Mouse (Mus musculus) kidney, adult 2 months (tissue): Measurements from ENCODE around the gene Gm21964. TPM values are rescaled to one million over a fixed set of nuclear protein-coding genes. Genes with fewer than 3 reads are reported as not detected.

ENCODE experiments used
- DNase-seq: peaks from one replicate; pipeline ENCODE4 v3.0.0; 2021
- H3K27ac ChIP-seq: fragments of 200-500 bp; 2 replicates; pipeline ENCODE4 v1.5.1; 2012; ENCODE audit warnings: low read depth, low read length, control low read depth, inconsistent platforms; ENCODE audit not compliant: insufficient read depth
- H3K27me3 ChIP-seq: fragments of 200-500 bp; replicated peaks from 2 replicates; pipeline ENCODE4 v1.6.1; 2012; ENCODE audit warnings: mild to moderate bottlenecking, moderate library complexity, low read length, inconsistent platforms; ENCODE audit not compliant: control insufficient read depth, insufficient read depth
- H3K36me3 ChIP-seq: fragments of 200-500 bp; 2 replicates; pipeline ENCODE4 v1.6.1; 2012; ENCODE audit warnings: mild to moderate bottlenecking, moderate library complexity, low read length, inconsistent platforms; ENCODE audit not compliant: control insufficient read depth, insufficient read depth
- H3K4me1 ChIP-seq: fragments of 200-500 bp; 2 replicates; pipeline ENCODE4 v1.6.1; 2011; ENCODE audit warnings: low read length; ENCODE audit not compliant: control insufficient read depth, insufficient read depth
- H3K4me3 ChIP-seq: fragments of 200-500 bp; 2 replicates; pipeline ENCODE4 v1.5.1; 2011; ENCODE audit warnings: mild to moderate bottlenecking, low read depth, low read length, control low read depth; ENCODE audit not compliant: insufficient read depth
- CTCF ChIP-seq: fragments of 200-500 bp; conservative IDR thresholded peaks from 2 replicates; pipeline ENCODE4 v1.5.1; 2011; ENCODE audit warnings: low read depth, mild to moderate bottlenecking, control low read depth, low read length, moderate library complexity, mixed read lengths; ENCODE audit not compliant: insufficient read depth, insufficient read length
- POLR2A ChIP-seq: fragments of 200-500 bp; IDR thresholded peaks from one replicate; pipeline ENCODE4 v1.6.1; 2011; ENCODE audit warnings: low read depth, low read length, control low read depth
- WGBS: fragments of 180-500 bp; shearing (Covaris S2); methylation state at CpG from one replicate; pipeline ENCODE4 v1.1.7; 2018; 5-methylcytosine and 5-hydroxymethylcytosine counted together
- polyA plus RNA-seq: library from polyadenylated mRNA; depleted of rRNA; stranded (reverse); fragments of >200 nt; gene quantifications from 2 replicates; pipeline ENCODE4 v1.2.3, GENCODE M21; 2012

The Gm21964 gene
- polyA plus RNA-seq, 1 experiment, result not detected

- Histone ChIP-seq H3K36me3 (no peaks in the 10 kb centered on the region), H3K4me3 (no peak overlapping the region), H3K27ac (no peak overlapping the region), H3K27me3 (no peaks in the 10 kb centered on the region), H3K4me1 (no peaks in the 10 kb centered on the region)
- no peak for TF ChIP-seq POLR2A
- TF ChIP-seq CTCF, result peak; percentile 97
- DNase-seq, result peak; percentile 56
- 16% methylated on average over 9 of the region's 9 CpGs for WGBS
These were observed 29.4 kb upstream of the Gm21964 start for GRCm38 (mm10) chr8:110071600-110071999.

GRCm38 (mm10) chr8:110074496-110074895 lies 26.5 kb upstream of the Gm21964 start:
- no peak overlapping the region for H3K4me3 ChIP-seq
- H3K27me3 ChIP-seq, result no peaks in the 10 kb centered on the region
- 66% methylated on average over 8 of the region's 8 CpGs for WGBS
- H3K36me3 ChIP-seq, result no peaks in the 10 kb centered on the region
- H3K27ac ChIP-seq, result no peak overlapping the region
- TF ChIP-seq CTCF, result no peak
- TF ChIP-seq POLR2A, result no peak
- DNase-seq, result peak; percentile 37
- no peaks in the 10 kb centered on the region; the same call in 1 of the 2 replicates for H3K4me1 ChIP-seq

- Histone ChIP-seq H3K4me1 (no peaks in the 10 kb centered on the region; the same call in 1 of the 2 replicates), H3K36me3 (peaks cover 2% of the 10 kb centered on the region; the same call in 1 of the 2 replicates), H3K4me3 (peak within 1 kb of the TSS; percentile 84), H3K27ac (peak within 1 kb of the TSS; percentile 41; the same call in 1 of the 2 replicates), H3K27me3 (no peaks in the 10 kb centered on the region)
- WGBS, result 6% methylated on average over 54 of the region's 54 CpGs
- DNase-seq, result peak; percentile 79
- TF ChIP-seq CTCF, result no peak
- TF ChIP-seq POLR2A, result no peak
These were observed 21.5 kb upstream of the Gm21964 start, which contains the start of gene Zfp612 for GRCm38 (mm10) chr8:110079282-110080221. TSS of gene Zfp612 (plus strand) at chr8:110079746.

GRCm38 (mm10) chr8:110082416-110083105 lies 18.4 kb upstream of the Gm21964 start:
- TF ChIP-seq CTCF (no peak), POLR2A (no peak)
- no peaks in the 10 kb centered on the region for H3K27me3 ChIP-seq
- DNase-seq, result no peak
- WGBS, result 84% methylated on average over 11 of the region's 11 CpGs
- H3K4me3 ChIP-seq, result no peak overlapping the region
- H3K36me3 ChIP-seq, result peaks cover 7% of the 10 kb centered on the region; the same call in 1 of the 2 replicates
- no peak overlapping the region for H3K27ac ChIP-seq
- H3K4me1 ChIP-seq, result no peaks in the 10 kb centered on the region; the same call in 1 of the 2 replicates

- 39% methylated on average over 1 of the region's 1 CpGs for WGBS
- no peaks in the 10 kb centered on the region for H3K4me1 ChIP-seq
- H3K4me3 ChIP-seq, result no peak overlapping the region
- H3K36me3 ChIP-seq, result peaks cover 5% of the 10 kb centered on the region
- H3K27me3 ChIP-seq, result no peaks in the 10 kb centered on the region
- TF ChIP-seq POLR2A, result no peak
- TF ChIP-seq CTCF, result no peak
- no peak overlapping the region for H3K27ac ChIP-seq
- no peak for DNase-seq
These were observed 9.1 kb upstream of the Gm21964 start for GRCm38 (mm10) chr8:110091869-110092268.

- H3K27ac ChIP-seq, result no peak overlapping the region
- no peaks in the 10 kb centered on the region for H3K36me3 ChIP-seq
- no peaks in the 10 kb centered on the region for H3K27me3 ChIP-seq
- TF ChIP-seq CTCF, result no peak
- no peak for TF ChIP-seq POLR2A
- no peaks in the 10 kb centered on the region for H3K4me1 ChIP-seq
- no peak for DNase-seq
- WGBS, result 87% methylated on average over 15 of the region's 15 CpGs
- H3K4me3 ChIP-seq, result no peak overlapping the region
These were observed 669 bp downstream of the Gm21964 start for GRCm38 (mm10) chr8:110101676-110102075.
